Mouse (Mus musculus): Measurements from ENCODE around the gene Fcgr2b. TPM values are rescaled to one million over a fixed set of nuclear protein-coding genes. Genes with fewer than 3 reads are reported as not detected.
"Not testable (repeated sequence)": the region's sequence is repeated elsewhere in the genome, so short reads cannot be mapped to it uniquely, and the experiment has no call there.

The Fcgr2b gene
- polyA plus RNA-seq, 2 experiments = 2.1 TPM

DNA sequence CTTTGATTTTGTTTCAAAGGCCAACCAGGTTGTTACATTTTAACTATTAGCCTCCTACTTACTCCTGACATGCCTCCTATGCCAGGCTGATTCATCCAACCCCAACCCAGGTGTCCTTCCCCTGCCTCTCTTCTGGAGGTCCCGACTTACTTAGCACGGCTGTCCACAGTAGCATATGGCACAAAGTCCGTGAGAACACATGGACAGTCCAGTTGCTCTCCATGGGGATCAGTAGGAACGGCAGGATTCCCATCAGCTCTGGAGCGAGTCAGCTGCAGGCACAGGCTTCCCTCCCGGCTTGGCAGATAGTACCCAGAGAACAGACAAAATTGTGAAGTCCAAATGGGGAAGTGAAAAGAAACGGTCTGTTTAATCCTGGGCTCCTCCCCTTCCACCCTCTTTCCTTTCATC is 591 bp downstream of the Fcgr2b start:
- DNase-seq (ENCODE audit: low spot score) = no peak
- no peak for ATAC-seq (ENCODE audit: low FRiP score, low read depth)
- WGBS = 78% methylated on average over 7 of the region's 7 CpGs
- no peak overlapping the region for H3K27ac ChIP-seq (replicated peaks; ENCODE audit: low read depth, low read length)
- H3K9me3 ChIP-seq (ENCODE audit: control insufficient read depth, low read length) = no peaks in the 10 kb centered on the region
- no peak overlapping the region for H3K4me2 ChIP-seq (replicated peaks; ENCODE audit: low read depth, low read length, severe bottlenecking)
- no peak for TF ChIP-seq POLR2A (IDR thresholded peaks at IDR 0.05; ENCODE audit: borderline replicate concordance, extremely low read depth, insufficient read depth, insufficient read length)
- no peaks in the 10 kb centered on the region for H3K27me3 ChIP-seq (ENCODE audit: control insufficient read depth, insufficient read depth, low read length)
- H3K4me3 ChIP-seq (replicated peaks; ENCODE audit: low read length) = no peak overlapping the region
- no peaks in the 10 kb centered on the region for H3K4me1 ChIP-seq (ENCODE audit: control insufficient read depth, insufficient read depth, low read length)
- no peaks in the 10 kb centered on the region for H3K36me3 ChIP-seq (ENCODE audit: control insufficient read depth, insufficient read depth, low read length)
- no peak overlapping the region for H3K9ac ChIP-seq (ENCODE audit: low read depth, low read length, severe bottlenecking)

DNA sequence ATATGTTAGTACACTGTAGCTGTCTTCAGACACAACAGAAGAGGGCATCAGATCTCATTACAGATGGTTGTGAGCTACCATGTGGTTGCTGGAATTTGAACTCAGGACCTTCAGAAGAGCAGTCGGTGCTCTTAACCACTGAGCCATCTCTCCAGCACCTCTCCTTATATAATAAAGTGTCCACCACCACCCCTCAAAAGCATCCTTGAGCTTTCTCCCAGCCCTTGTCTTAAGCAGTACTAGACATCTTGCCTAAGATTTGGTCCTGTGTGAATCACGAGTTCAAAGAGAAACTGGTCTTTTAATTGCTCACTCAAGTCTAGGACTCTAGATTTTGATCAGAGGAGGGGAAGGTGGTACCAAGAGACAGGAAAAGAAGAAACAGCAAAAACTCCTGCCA is 997 bp downstream of the Fcgr2b start:
- not testable (repeated sequence) for H3K4me1 ChIP-seq (ENCODE audit: control insufficient read depth, insufficient read depth, low read length); H3K9ac ChIP-seq (ENCODE audit: low read depth, low read length, severe bottlenecking); H3K36me3 ChIP-seq (ENCODE audit: control insufficient read depth, insufficient read depth, low read length); H3K9me3 ChIP-seq (ENCODE audit: control insufficient read depth, low read length); H3K27me3 ChIP-seq (ENCODE audit: control insufficient read depth, insufficient read depth, low read length); H3K27ac ChIP-seq (replicated peaks; ENCODE audit: low read depth, low read length); H3K4me3 ChIP-seq (replicated peaks; ENCODE audit: low read length); ATAC-seq (ENCODE audit: low FRiP score, low read depth); DNase-seq (ENCODE audit: low spot score); H3K4me2 ChIP-seq (replicated peaks; ENCODE audit: low read depth, low read length, severe bottlenecking)
- WGBS = 75% methylated on average over 2 of the region's 2 CpGs

DNA sequence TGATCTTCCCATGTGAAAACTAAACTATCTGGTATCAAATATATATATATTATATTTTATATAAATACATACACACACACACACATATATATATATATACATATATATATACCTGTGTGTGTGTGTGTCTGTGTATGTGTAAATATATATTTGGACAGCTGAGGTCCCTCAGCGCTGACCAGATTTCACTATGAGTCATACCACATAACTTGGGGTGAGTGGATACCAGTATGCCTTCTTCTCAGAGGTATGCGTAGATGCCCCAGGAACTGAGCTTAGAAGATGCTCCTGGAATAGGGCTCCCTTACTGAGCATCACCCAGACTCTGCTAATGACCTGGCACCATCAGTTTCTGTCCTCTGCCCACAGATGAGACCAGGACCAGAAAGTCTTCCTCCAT is 1.6 kb downstream of the Fcgr2b start:
- TF ChIP-seq POLR2A (IDR thresholded peaks at IDR 0.05; ENCODE audit: borderline replicate concordance, extremely low read depth, insufficient read depth, insufficient read length) = no peak
- H3K9me3 ChIP-seq (ENCODE audit: control insufficient read depth, low read length) = no peaks in the 10 kb centered on the region
- H3K27ac ChIP-seq (replicated peaks; ENCODE audit: low read depth, low read length) = no peak overlapping the region
- H3K4me2 ChIP-seq (replicated peaks; ENCODE audit: low read depth, low read length, severe bottlenecking) = no peak overlapping the region
- 96% methylated on average over 2 of the region's 2 CpGs for WGBS
- H3K27me3 ChIP-seq (ENCODE audit: control insufficient read depth, insufficient read depth, low read length) = no peaks in the 10 kb centered on the region
- no peak overlapping the region for H3K4me3 ChIP-seq (replicated peaks; ENCODE audit: low read length)
- no peaks in the 10 kb centered on the region for H3K36me3 ChIP-seq (ENCODE audit: control insufficient read depth, insufficient read depth, low read length)
- H3K9ac ChIP-seq (ENCODE audit: low read depth, low read length, severe bottlenecking) = no peak overlapping the region
- DNase-seq (ENCODE audit: low spot score) (no peak), ATAC-seq (ENCODE audit: low FRiP score, low read depth) (no peak)
- no peaks in the 10 kb centered on the region for H3K4me1 ChIP-seq (ENCODE audit: control insufficient read depth, insufficient read depth, low read length)

DNA sequence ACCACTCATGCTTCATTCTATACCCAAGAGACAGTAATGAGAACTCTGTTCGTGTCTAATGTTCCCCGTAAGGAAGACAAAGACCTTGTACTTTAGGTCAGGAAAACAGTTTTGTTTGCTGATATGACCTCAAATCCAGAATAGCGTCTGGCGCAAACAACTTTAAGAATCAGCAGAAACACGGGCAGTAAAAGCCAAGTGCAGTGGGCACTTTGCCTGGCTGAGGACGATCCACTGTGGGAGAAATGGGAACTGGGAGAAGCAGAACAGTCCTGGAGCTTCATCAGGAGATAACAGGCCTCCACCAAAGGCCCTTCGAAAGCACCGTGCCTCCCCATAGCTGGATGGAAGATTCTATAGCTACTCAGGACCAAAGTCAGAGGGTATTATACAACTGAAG is 2.2 kb downstream of the Fcgr2b start:
- TF ChIP-seq POLR2A (IDR thresholded peaks at IDR 0.05; ENCODE audit: borderline replicate concordance, extremely low read depth, insufficient read depth, insufficient read length) = no peak
- Histone ChIP-seq H3K36me3 (ENCODE audit: control insufficient read depth, insufficient read depth, low read length) (no peaks in the 10 kb centered on the region), H3K27me3 (ENCODE audit: control insufficient read depth, insufficient read depth, low read length) (no peaks in the 10 kb centered on the region), H3K27ac (replicated peaks; ENCODE audit: low read depth, low read length) (no peak overlapping the region), H3K4me1 (ENCODE audit: control insufficient read depth, insufficient read depth, low read length) (no peaks in the 10 kb centered on the region), H3K9ac (ENCODE audit: low read depth, low read length, severe bottlenecking) (no peak overlapping the region), H3K4me3 (replicated peaks; ENCODE audit: low read length) (no peak overlapping the region), H3K4me2 (replicated peaks; ENCODE audit: low read depth, low read length, severe bottlenecking) (no peak overlapping the region), H3K9me3 (ENCODE audit: control insufficient read depth, low read length) (no peaks in the 10 kb centered on the region)
- DNase-seq (ENCODE audit: low spot score) (no peak), ATAC-seq (ENCODE audit: low FRiP score, low read depth) (no peak)
- 89% methylated on average over 8 of the region's 8 CpGs for WGBS

DNA sequence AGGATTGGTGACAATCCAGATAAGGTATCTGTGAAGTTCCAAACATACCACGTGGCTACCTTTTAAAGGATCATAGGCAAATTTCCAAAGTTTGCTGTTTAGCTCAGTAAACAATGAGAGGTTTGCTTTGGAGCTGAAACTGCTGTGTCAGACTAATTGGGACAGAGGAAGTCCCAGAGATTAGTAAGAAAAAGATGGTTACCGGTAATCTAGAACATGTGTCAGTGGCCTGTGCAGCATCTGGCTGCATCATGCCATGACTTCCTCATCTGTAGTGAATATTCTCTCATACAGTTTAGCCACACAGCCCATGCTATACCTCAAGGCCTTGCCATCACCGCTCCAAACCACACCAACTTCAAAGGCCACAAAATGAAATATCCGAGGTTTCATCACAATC is 3.4 kb downstream of the Fcgr2b start:
- H3K9me3 ChIP-seq (ENCODE audit: control insufficient read depth, low read length) = no peaks in the 10 kb centered on the region
- H3K9ac ChIP-seq (ENCODE audit: low read depth, low read length, severe bottlenecking) = no peak overlapping the region
- no peak overlapping the region for H3K4me2 ChIP-seq (replicated peaks; ENCODE audit: low read depth, low read length, severe bottlenecking)
- no peaks in the 10 kb centered on the region for H3K4me1 ChIP-seq (ENCODE audit: control insufficient read depth, insufficient read depth, low read length)
- 69% methylated on average over 4 of the region's 4 CpGs for WGBS
- no peak for DNase-seq (ENCODE audit: low spot score)
- ATAC-seq (ENCODE audit: low FRiP score, low read depth) = no peak
- H3K27me3 ChIP-seq (ENCODE audit: control insufficient read depth, insufficient read depth, low read length) = no peaks in the 10 kb centered on the region
- no peak for TF ChIP-seq POLR2A (IDR thresholded peaks at IDR 0.05; ENCODE audit: borderline replicate concordance, extremely low read depth, insufficient read depth, insufficient read length)
- no peak overlapping the region for H3K27ac ChIP-seq (replicated peaks; ENCODE audit: low read depth, low read length)
- H3K4me3 ChIP-seq (replicated peaks; ENCODE audit: low read length) = no peak overlapping the region
- no peaks in the 10 kb centered on the region for H3K36me3 ChIP-seq (ENCODE audit: control insufficient read depth, insufficient read depth, low read length)

DNA sequence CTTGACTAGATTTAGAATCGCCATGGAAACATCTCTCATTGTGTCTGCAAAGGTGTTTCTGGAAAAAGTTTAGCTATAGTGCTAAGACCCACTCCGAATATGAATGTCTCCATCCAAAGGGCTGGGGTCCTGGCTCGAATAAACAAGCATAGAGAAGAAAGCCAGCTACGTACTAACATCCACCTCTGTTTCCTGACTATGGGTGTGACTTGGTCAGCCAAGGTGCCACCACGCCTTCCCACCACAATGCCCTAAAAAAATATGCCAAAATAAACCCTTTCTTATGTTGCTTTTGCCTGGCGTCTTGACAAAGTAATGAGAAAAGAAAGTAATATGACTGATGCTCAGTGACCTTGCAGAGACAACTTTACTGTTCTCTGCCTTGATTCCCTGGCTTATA is 3.9 kb downstream of the Fcgr2b start:
- no peak overlapping the region for H3K9ac ChIP-seq (ENCODE audit: low read depth, low read length, severe bottlenecking)
- DNase-seq (ENCODE audit: low spot score) = no peak
- WGBS = 84% methylated on average over 6 of the region's 6 CpGs
- no peak for TF ChIP-seq POLR2A (IDR thresholded peaks at IDR 0.05; ENCODE audit: borderline replicate concordance, extremely low read depth, insufficient read depth, insufficient read length)
- H3K36me3 ChIP-seq (ENCODE audit: control insufficient read depth, insufficient read depth, low read length) = no peaks in the 10 kb centered on the region
- H3K4me3 ChIP-seq (replicated peaks; ENCODE audit: low read length) = no peak overlapping the region
- H3K27ac ChIP-seq (replicated peaks; ENCODE audit: low read depth, low read length) = no peak overlapping the region
- H3K4me2 ChIP-seq (replicated peaks; ENCODE audit: low read depth, low read length, severe bottlenecking) = no peak overlapping the region
- no peaks in the 10 kb centered on the region for H3K27me3 ChIP-seq (ENCODE audit: control insufficient read depth, insufficient read depth, low read length)
- H3K4me1 ChIP-seq (ENCODE audit: control insufficient read depth, insufficient read depth, low read length) = no peaks in the 10 kb centered on the region
- no peak for ATAC-seq (ENCODE audit: low FRiP score, low read depth)
- H3K9me3 ChIP-seq (ENCODE audit: control insufficient read depth, low read length) = no peaks in the 10 kb centered on the region

All from limb, embryonic 14.5 days (tissue).